Mouse (Mus musculus) ES-CJ7 (cell line): ENCODE measurements around the gene Atxn2.
A peak's percentile ranks its signal among the peaks of the same experiment; 100 is the strongest.
"Not testable (repeated sequence)": the region's sequence is repeated elsewhere in the genome, so short reads cannot be mapped to it uniquely, and the experiment has no call there.

ENCODE experiments used
- DNase-seq: peaks from one replicate; pipeline ENCODE4 v3.0.0; 2011; ENCODE audit warnings: low read depth, low spot score

The Atxn2 gene

GRCm38 (mm10) chr5:121834991-121835747, 124.0 kb downstream of the Atxn2 start:
- no peak for DNase-seq

GRCm38 (mm10) chr5:121835949-121836691, 125.0 kb downstream of the Atxn2 start:
- no peak for DNase-seq

DNA sequence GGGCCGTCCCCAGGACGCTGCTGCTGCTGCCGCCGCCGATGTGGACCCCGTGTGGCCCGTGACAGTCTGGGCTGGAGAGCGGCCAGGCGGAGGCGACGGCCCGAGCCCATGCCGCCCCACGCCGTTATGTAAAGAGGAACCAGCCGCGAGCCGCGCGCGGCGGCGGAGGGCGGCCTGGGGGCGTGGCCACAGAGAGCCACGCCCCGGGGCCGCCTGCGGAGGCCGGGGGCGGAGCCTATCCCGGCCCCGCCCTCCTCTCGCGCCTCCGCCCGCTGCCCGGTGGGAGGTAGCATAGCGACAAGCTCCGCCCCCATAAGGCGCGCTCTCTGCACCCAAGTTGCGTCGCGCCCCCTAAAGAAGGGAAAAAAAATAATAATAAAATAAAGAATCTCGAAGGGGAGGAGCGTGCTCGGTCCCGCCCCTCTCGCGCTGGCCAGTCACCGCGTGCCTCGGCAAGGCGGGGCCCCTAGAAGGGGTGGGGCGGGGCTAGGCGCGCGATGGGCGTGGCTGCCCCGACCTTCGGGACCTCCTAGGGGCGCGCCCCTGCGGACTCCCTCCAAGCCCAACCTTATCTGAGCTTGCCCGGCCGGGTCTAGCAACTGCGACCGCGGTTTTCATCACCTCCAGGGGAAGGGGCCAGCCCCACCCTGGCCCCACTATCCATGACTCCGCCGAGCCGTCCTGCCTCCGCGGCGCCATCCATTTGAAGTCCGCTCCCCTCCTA, 125.7 kb downstream of the Atxn2 start:
- DNase-seq: peak; percentile 95

DNA sequence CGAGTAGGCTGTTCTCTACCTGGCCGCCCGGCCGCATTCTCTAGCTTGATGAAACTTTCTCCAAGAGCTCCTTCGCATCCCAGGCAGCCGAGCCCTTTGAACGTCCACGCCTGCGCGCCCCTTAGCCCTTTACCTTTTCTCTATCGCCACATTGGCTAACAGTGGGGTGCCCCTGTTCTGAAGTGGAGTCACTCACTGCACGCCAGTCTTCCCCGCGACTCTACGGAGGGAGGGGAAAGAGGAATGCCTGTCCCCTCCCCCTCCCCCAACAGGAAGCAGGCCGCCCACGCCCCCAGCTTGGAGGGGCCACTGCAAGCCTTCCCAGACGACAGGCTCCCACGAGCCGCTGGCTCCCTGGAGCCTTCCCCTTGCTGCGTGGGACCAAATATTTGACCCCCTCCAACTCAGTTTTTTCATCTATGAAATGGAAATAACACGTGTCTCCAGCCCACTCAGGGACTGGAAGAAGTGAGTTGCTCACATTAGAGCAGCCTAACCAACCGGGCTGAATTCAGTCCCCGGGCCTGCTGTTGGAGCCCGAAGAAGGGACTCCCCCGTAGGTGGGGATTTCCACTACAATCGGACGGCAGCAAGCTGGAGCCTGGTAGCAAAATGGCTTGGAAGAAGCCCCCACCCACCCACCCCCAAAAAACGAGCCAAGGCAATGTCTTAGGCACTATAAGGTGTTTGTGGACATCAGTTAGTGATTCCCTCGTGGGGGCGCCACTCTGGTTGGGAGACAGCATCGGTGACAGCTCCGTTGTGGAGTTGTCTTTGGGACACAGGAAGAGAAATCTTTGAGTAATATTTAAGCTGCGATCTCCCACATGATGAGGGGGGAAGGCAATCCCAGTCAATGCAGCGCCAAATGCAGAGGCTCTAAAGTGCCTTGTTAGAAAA, 126.6 kb downstream of the Atxn2 start, which contains the start of gene Sh2b3:
TSS of gene Sh2b3 (minus strand) at position 206 of the 900 bp plus-strand sequence.
- peak; percentile 83 for DNase-seq

GRCm38 (mm10) chr5:121838341-121839127, 127.4 kb downstream of the Atxn2 start:
- peak; percentile 56 for DNase-seq

GRCm38 (mm10) chr5:121839128-121839473, 128.0 kb downstream of the Atxn2 start:
- no peak for DNase-seq

GRCm38 (mm10) chr5:121841516-121841915, 130.4 kb downstream of the Atxn2 start:
- peak; percentile 65 for DNase-seq

DNA sequence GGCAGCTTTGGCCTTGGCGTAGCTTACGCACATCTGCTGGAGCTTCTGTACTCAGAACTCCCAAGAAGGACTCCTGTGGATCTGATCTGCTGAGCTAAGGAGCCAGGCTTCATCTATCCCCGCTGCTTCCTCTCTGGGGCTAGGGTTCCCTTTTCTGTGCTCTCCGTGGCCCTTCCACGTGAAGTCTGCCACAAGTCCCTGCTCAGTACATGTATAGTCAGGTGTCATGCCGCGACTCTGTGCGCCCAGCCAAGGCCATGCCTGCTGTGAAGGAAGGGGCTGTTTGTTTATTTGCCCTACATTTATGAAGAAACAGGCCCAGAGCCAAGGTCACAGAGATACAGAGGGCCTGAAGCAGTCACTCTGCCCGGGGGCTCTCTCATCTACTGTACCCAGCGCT, 130.8 kb downstream of the Atxn2 start:
- no peak for DNase-seq

DNA sequence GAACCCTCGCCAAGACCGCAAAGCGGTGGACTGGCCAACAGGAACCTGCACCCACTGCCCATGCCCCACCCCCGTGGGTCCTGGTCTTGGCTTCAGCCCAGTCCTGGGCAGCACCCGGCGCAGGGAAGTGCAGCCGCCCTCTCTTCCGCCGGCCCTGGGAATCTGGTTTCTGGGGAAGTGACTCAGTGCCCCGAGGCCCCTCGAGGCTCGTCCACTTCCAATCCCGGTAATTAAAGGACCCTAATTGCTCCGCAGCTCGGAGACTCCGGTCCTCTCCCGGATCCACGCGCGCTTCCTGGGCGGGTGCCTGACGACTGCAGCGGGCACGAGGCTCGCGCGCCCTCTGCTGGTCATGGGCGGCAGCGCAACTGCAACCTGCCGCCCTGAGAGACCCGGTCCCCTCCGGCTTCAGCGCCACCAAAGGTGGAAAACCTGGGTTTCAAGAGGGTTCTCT, 131.6 kb downstream of the Atxn2 start:
- peak; percentile 62 for DNase-seq

GRCm38 (mm10) chr5:121843138-121843905, 132.2 kb downstream of the Atxn2 start:
- DNase-seq: no peak

DNA sequence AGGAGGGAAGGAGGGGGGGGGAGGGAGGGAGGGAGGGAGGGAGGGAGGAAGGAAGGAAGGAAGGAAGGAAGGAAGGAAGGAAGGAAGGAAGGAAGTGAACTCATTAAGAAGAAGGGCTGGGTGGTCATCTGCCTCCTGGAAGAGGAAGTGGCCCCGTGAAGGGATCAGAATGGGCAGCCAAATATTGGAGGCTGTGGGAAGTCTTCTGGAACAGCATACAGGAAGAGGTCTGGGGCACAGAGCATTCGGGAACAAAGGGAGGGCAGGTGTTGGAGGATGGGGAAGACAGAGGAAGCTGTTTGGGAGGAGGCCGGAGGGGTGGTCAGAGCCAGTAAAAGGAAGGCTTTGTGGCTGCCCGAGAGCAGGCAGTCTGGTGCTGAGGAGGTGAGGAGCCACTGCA, 134.2 kb downstream of the Atxn2 start:
- DNase-seq: no peak

GRCm38 (mm10) chr5:121846322-121846721, 135.2 kb downstream of the Atxn2 start:
- no peak for DNase-seq

DNA sequence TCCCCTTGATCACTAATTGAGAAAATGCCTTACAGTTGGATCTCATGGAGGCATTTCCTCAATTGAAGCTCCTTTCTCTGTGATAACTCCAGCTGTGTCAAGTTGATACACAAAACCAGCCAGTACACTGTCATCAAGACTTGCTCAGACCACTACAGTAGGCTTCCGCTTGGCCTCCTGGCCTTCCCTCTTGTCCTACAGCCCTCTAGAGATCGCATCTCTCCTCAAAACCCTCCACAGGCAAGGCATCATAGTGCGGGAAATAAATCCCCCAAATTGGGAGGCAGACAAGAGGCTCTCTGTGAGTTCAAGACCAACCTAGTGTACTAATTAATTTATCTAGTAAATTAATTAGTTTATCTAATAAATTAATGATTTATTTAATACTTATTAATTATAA, 136.1 kb downstream of the Atxn2 start:
- not testable (repeated sequence) for DNase-seq

DNA sequence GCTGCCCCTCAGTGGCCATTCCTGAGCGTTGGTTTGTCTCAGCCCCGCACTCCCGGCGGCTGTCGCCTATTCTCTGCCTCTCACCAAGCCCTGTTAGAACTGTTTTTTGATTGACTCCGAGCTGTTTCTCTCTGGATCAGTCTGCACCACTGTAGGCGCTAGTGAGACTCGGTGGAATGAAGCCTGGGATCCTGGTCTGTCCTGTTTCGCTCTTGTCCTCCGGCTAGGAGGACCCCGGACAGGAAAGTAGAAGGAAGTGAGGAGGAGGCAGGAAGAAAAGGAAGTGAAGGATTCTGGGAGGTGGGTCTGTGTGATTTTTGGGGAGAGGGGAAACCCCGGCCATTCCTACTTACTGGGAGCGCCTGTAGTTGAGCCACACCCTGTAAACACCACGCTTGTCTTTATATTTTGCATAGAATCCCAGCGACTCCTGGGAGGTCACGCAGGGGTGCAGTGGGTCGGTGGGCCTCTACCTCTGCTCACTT, 136.9 kb downstream of the Atxn2 start:
- peak; percentile 79 for DNase-seq

DNA sequence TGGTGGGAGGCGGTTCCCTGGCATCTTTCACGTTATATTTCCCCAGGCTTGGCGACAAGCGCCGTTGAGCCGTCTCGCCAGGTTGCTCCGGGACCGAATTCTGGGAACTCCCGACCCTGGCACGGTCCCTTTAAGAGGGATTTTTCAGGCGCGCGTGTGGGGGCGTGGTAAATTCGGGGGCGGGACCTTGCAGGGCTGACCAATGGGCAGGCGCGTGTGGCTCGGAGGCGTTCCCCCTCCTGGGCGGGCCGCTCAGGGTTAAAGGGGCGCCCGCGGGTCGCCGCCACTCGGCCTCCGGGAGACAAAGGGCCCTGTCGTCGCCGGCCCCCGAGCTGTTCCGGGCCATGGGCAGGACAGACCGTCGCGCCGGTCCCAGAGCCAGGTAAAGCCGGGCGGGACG, 137.6 kb downstream of the Atxn2 start, which contains the start of gene Pheta1:
TSS of gene Pheta1 (plus strand) at position 242 of the 400 bp plus-strand sequence.
- DNase-seq: peak; percentile 95

DNA sequence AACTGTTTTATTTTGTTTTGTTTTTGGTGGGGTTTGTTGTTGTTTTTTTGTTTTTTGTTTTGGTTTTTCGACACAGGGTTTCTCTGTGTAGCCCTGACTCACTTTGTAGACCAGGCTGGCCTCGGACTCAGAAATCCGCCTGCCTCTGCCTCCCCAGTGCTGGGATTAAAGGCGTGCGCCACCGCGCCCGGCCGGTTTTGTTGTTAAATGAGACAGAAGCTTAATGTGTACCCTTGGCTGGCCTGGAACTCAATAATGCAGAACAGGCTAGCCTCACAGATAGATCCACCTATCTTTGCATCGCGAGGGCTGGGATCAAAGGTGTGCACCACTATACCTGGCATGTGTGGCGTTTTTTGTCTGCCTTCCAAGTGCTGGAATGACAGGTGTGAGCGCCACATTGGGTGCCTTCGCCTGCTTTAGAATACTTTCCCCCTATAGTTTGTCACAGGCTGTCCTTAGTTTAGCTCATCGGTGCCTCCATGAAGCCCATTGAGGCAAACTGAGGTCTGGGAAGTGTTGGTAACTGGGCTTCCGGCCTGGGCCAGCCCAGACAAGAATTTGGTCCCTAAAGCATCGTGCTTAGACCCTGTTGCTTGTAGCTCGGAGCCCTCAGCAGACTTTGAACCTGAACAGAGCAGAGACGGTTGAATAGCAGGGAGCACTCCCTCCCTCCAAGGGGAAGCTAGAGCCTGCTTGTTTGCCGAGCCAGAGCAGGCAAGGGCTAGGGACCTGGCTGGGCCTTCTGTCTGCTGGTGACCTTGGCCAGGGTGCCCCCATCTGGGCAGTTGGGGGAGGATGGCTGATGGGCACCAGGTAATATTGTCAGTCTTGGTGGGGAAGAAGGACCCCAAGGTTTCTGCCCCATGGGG, 138.6 kb downstream of the Atxn2 start:
- no peak for DNase-seq

GRCm38 (mm10) chr5:121853368-121854051, 142.4 kb downstream of the Atxn2 start:
- DNase-seq: no peak

- no peak for DNase-seq
Observed at GRCm38 (mm10) chr5:121854768-121855167, 143.6 kb downstream of the Atxn2 start.
